Mouse (Mus musculus) layer of hippocampus, postnatal 36 days (tissue): ENCODE measurements at regions not wholly inside any gene's neighbourhood (a gene's known extent, or its start where the extent isn't known, plus 50 kb on each side); places are given as distances from the start of the nearest gene placed in this dataset.

Source experiments
- DNase-seq, 2 experiments: peaks; one replicate each; pipeline ENCODE4 v3.0.0; 2022

DNA sequence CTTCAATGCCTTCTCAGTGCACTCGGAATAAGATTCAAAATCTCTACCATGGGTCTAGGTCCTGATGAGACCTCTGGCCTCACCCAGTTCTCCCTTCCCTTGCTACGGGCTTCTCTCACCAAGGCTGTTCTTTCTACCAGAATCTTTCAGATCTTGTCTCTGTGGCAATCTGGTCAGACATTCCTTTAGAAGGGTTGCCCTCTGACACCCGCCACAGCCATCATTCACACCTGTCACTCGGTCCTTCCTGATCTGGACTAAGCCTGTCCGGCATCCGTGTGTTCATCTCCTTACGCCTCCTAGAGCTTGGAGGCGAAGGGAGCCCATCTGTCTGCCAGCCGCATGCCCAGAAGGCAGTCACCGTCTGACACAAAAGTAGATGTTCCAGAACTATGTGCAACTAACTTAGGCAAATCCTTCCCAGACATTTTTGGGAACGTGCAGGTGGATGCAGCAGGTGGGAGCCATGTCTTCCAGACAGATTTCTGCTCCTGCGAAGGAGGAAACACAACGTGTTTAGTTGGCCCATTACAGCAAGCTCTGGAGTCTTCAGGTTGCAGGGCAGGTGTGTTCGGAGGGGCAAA is 77.7 kb downstream of the Fam76b start:
- DNase-seq: no peak

DNA sequence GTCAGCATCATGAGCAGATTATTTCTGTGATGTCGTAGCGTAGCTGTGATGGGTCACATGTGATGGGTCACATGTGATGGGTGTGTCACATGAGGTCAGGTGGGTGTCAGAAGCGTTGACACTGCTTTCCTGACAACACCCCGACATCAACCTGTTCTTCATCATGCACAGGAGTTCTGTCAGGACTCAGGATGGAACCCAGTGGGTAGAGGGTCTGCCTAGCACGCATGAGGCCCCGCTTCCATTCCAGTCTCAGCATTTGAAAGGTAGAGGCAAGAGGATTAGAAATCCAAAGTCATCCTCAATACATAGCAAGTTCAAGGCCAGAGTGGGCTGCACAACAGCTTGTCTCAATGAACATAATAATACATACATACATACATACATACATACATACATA is 79.2 kb downstream of the Fam76b start:
- no peak for DNase-seq

DNA sequence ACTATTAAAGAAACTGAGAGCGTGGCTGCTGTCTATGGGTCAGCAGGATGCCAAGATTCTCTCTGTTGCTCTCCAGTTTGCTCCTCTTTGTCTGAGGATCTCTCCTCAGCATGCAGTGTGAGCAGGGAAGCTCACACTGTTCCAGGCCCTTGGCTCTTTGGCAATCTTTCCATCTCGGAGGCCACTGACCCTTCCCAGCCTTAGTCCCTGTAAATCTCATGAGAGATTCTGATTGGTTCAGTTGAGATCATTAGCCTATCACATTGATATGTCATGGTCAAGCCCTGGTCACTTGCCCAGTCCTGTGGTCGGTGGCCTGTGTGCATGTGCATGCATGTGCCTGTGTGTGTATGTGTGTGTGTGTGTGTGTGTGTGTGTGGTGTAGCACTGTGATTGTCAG is 82.1 kb downstream of the Fam76b start:
- DNase-seq: no peak

DNA sequence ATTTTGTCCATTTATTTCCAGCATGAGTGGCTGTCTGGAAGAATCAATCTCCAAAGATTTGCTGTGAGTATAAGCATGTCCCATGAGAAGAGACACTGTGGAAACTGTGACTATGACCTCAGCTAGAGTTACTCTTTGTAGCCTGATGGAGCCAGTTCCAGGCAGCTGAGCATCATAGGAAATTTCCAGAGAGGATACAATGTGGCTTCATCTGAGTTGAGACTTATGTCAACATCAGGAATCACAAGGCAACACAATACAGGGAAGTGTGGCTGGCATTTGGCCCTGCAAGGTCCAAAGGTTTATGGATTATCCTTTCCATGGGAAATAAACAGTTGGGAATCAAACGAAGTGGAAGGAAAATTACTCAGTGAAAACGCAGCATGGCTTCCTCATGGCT is 82.6 kb downstream of the Fam76b start:
- no peak for DNase-seq

DNA sequence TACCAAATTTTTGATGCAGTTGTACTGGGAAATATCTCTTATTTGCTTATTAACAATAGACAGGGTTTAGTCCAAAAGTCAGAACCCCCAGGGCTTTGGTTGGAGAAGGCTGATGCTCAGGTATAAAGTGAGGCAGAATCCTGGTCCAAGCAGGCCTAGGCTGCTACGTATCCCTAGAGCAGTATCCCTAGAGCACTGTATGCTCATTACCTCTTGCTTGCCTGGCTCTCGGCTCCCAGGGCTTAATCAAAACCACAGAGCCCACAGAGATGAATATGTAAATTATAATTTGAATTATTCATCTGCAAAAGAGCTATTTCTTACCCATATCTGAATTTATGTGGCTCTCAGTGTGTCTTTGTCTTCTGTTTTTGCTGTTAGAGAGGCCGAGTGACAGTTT is 85.9 kb downstream of the Fam76b start:
- no peak for DNase-seq

DNA sequence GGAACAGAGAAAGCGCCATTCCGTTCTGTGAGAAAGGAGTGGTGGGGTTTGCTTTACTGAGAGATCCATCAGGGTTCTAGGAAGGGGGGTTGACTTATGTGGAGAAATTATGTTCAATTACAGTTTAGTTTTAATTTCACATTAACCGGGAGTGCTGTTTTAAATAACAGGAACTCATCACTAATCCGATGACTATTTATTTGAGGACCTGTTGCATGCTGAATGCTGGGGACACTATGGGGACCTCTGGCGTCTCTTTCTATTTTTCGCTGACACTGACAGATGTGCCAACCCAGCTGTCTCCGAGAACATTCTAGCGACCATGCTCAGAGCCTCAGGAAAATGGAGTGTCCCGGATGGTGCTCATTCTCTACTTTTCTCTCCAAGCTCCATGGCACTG is 86.6 kb downstream of the Fam76b start:
- DNase-seq: no peak

DNA sequence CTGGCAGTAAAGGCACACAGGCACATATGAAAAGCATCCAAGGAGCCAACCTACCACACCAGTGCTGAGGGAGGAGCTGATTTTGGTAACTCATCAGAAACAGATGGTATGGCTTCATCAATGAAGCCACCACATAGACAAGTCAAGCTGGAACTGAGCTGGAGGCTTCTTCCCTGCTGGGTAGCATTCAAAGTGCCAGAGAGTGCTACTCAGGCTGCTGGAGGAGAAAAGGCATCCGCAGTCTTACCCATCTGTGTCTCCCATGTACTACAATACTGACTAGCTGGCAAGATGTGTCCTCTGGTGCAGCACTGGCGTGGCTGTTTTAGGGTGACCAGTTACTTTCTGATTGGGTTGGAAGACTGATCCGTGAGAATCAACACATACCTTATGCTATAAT is 87.3 kb downstream of the Fam76b start:
- no peak for DNase-seq

DNA sequence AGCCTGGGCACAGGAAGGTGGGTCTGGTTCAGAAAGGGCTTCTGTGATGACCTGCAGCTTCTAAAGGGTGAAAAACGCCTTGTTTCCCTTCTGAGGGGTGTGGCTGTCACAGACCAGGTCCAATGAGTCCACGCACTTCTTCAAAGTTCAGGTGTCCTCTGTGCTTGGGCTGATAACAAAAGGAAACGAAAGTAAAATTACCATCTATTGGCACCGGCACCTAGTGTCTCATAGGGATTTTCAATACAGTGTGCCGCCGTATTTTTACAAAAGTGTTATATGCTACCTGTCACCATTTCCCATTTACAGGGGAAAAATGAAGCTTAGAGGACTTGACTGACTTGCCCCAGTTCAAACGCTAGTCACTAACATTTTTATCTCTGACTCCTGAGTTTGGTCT is 89.3 kb downstream of the Fam76b start:
- DNase-seq: no peak

DNA sequence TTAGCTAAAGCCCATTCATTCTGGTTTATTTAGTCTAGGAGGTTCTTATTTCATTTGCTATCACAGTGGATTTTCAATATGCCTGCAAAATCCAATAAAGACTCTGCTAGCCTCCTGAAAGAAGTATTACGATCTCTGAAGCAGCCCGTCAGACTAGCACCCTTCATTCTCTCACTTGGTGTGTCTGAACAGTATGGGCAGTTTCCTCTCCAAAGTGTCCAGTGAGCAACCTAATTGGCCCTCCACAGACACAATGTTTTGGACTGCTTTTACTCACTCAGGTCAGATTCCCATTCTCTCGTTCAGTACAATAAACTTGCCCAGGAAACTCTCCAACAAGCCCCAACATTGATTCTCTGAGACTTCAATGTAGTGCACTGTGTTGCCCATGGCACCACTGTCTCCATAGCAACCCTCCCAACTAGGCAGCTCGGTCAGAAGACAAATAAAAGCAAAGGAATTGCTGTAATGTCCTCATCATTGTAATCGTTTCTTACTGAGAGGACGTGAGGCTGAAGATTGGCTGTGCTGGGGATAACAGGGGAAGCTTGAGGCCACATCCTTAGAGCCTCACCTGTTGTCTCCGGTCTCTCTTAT is 91.2 kb downstream of the Fam76b start:
- DNase-seq: no peak

DNA sequence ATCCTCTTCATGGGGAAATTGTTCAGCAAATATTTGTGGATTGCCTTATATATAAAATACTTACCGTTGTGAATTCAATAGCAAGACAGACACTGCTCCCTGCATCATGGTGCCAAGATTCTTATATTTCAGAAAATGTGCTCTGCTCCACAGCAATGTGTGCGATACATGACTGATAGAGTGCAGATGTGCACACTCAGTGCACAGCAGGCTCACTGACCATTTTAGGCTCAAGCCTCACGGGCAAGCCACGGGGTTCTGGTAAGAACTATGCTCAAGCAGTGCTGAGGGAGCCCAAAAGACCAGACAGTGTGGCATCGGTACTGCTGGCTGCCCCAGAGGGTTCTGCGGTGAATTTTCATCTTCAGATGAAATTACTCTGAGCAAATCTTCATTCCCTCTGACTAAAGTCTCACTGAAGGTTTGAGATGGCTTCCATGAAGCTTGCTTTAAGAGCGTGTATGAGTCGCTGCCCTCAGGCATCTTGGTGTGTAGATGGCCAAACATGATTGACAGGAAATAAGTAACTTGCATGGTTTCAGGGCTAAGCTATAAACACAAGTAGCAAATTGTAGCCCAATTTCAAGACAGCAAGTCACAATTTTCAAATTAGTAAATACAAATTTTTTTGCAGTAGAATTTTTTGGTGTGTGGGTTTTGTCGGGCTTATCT is 92.4 kb downstream of the Fam76b start:
- DNase-seq: no peak

DNA sequence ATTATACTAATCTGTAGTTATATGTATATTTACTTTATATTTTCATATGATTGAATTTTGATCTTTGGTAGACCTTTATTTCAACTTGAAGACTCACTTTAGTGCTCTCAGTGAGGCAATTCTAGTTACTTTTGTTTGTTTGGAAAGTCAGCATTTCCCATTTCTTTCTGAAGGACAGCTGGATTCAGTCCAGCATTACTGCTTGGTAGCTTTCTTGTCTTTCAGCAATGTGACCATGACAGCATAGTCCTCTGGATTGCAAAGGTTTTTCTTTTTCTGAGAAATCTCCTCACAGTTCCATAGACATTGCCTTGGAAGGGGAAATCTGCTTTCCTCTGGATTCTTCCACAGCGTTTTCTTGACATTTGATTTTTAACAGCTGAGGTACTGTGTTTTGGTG is 93.1 kb downstream of the Fam76b start:
- no peak for DNase-seq

DNA sequence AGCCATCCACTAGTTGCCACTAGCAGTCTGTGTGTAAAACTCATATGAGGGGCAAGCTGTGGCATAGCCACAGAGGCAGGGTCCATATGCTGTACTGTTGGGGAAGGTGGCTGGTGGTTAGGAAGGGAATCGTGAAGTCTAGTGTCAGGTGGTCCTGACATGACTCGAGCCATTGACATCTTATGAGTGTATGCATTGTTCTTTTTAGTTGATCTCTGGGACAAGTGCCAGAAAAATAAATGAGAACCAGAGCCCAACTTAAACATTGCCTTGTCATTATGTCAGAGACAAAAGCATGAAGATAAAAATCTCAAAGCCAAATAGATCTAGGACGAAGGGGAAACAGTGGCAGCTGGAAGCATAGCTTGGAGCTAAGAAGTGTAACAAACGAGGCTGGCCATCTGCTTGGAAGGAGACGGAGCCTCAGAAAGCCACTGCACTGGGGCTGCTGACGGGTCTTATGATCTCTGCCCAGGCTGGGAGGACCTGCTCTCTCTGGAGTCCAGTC is 104.5 kb downstream of the Fam76b start:
- DNase-seq: no peak

DNA sequence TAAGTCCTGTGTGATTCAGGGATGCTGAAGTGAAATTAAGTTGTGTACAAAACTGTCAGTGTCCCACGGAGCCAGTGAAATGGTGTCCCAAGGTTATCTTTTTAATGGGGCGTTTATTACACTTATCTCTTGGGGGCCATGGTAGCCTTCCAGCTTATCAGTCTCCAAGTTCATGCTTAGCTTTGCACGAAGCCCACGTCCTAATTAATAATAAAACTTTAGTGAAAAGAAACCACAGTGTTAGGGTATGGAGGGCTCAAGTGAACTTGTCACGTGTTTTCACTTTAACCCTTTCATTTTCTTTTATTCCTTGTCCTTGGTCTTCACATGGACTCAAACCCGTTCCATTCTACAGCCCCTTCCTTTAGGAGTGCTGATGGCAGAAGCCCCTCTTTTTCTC is 105.9 kb downstream of the Fam76b start:
- DNase-seq: no peak

DNA sequence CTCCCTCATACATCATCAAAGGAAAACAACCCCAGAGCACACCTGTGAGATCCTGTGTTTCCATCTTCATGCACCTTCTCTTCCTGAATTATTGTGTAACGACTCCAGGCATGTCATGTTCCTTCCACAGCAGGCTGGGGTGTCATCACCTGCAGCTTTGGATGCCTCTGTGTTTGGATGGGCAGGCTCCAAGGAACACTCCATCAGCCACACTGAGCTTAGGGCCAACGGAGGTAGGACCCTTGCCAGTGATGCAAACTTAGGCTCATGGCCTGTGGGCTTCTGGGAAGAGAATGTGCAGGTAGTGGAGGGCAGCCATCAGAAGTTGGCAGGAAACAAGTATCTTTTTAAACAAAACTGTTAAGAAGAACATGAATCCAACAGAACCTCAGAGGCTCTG is 109.8 kb downstream of the Fam76b start:
- DNase-seq: no peak

DNA sequence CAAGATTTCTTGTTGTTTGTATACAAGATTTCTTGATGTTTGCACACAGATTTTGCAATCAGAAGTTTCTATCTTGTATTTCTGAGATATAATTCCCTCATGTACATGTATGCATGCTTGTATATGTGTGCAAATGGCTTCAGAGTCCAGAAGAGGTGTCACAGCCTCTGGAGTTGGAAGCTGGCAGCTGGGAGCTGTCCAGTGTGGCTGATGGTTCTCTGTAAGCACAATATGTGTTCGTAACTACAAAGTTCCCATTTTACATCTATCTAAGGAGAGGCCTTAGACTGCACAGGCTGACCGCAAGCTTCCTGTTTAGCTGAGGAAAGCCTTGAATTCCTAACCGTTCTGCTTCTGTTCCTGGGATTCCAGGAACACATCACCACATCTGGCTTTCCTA is 119.0 kb downstream of the Fam76b start:
- DNase-seq: no peak

DNA sequence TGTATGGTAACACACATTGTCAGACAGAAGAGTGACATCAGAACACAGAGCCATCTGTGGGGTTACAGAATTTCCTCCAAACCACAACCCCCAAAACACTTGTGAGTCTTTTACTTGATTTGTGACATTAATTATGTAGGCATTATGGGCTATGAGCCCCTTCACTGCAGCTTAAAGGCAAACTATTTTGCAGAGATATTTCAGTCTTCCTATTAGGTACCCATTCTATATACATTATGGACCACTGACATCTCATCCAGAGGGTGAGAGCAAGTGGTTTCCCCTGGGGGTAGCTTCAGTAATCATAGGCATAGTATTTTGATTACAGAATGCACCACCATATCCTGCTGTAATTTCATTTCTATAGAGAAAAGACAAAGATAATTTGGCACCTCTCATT is 124.6 kb downstream of the Fam76b start:
- no peak for DNase-seq

DNA sequence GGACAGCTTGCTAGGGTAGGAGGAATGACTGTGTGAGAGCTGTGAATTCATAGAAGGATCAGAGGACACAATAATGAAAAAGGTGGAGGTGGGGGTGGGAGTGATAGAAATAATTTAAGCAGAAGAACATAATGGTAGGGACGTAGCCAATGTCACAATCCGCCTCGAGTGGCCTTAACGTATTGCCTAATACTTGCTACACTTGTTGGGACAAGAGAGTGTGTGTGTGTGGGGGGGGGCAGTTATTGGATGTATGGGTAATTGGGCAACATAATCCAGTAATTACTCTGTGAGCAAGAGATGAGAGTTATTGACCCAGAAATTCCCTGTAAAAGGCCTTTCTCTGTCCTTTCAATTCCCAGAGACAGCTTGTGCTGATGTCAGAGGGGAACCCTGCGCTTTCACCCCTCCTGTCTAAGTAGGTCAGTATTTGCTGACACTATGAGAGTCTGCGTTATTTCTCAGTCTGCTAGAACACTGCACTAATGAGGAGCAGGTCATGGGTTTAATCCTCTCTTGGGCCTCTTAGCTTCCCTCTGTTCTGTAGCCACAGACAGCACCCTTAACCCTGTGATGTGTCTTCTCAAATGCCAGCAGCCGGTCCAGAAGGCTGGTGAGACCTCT is 135.7 kb downstream of the Fam76b start:
- DNase-seq: no peak

DNA sequence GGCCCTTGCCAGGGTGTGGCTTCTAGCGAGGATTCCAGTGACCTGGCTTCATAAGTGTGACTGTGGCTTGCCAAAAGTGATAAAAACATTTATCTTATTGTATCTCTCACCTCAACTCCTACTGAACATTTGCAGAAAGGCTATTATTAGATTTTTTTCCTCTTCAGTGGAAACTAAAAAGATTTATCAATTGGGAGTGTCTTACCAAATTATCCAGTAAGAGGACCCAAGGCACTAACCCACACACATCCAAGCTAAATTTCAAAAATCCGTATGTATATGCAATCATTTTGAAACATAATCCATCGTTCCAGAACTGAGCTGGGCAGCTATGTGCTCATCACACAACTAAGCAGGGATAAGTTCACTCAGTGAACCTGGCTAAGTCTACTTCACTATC is 136.3 kb downstream of the Fam76b start:
- DNase-seq: no peak

DNA sequence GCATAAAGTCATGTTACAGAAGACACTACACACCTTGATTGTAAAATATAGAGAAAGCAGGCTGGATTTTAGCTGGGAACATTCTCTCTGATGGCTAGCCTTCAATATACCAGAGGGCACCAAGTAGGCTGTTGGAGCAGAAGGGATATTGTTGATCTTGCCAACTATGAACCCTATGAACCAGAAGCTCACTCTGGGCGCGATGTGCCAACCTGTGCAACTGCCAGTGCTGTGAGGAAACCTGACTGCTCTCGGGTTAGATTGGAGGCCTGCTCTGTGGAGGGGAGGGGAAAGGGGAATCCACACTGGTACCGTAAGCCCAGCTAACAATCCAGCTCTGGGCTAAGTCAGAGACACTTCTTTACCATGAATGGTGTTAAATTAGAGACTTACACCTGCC is 136.7 kb downstream of the Fam76b start:
- no peak for DNase-seq

DNA sequence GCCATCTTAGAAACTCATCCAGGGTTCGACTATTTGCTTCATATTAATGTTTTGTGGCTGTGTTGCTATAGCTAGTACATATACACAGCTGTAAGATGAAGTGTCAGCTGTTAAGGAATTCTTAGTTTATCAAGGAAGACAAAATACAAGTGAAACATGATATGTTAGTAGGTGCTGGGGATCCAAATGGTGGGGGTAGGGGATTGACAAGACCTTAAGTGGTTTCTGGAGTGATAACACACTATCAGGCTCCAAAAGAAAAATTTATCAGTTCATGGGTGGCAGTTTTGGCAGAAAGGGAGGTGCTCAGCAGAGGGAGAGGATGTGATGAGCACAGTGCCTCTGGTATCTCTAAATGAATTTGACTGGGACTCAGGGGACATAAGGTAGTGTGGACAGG is 138.7 kb downstream of the Fam76b start:
- no peak for DNase-seq

DNA sequence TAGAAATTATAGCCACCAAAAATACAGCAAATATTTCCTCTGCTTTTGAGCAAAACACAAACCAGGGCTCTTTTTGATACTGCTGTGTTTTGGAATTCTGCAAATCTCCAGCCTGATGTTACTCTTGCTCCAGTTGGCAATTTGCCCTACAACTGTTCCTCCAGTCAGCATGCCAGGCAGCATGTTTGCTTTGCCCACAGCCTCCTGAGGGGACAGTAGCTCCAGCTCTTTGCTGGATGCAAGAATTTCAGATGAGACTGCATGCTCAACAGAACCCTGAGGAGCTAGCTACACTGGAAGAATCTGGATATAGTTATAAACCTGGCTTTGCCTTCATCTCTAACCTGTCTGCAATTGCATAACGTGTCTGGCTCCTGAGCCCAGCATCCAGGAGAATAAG is 141.7 kb downstream of the Fam76b start:
- peak; percentile 14 to 21 for DNase-seq

DNA sequence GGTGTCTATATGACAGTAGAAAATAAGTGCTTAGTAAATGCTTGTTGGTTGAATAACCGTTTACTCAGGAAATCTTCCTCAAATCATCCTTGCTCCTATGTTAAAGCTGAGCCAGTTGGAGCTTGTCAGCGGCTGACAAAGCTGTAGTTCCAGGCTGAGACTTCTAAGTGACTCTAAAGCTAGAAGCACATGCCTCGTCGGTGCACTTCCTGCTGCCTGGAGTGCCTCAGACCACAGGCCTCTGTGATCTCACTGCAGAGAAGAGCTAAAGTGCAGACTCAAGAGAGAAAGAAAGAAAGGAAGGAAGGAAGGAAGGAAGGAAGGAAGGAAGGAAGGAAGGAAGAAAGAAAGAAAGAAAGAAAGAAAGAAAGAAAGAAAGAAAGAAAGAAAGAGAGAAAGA is 146.1 kb downstream of the Fam76b start:
- no peak for DNase-seq

DNA sequence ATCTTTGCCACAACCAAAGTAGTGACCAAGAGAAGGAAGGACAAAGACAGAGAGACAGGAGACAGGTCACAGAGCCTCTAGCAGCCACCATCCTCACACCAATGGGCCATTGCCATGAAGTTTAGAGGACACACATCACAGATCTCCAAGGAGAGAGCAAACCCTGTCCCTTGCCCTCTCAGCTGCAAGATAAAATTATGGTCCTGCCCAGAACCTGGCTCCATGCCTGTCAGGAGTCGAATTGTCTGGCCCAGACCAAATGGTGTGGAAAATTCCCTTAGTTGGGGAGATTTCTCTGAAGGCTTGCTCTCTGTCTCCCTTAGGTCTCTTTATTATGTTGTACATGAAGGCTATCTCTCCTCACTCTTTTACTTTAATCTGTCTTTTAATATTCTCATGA is 147.4 kb downstream of the Fam76b start:
- no peak for DNase-seq

DNA sequence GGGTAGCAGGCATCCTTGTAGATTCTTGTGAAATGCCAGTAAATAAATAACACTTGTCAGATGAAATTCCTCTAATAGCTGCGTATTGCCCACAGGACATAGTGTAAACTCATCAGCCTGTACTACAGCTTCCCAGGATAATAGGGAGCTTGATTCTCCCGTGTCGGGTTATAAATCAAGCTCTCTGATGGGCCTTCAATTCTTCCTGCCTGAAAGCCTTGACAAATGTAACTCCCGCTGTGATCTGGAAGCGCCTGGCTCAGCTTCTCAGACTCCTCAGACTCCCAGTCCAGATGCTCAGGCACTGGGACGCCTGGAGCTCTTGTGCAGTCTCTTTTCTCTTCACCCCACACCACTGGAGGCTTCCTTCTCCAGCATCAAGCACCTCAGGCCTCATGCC is 151.3 kb downstream of the Fam76b start:
- no peak for DNase-seq
